Mouse (Mus musculus): Measurements from ENCODE around the gene Gm10097. TPM values are rescaled to one million over a fixed set of nuclear protein-coding genes. Genes with fewer than 3 reads are reported as not detected.

The Gm10097 gene
- not detected in 2 replicates for polyA plus RNA-seq (2012; ENCODE audit: insufficient read depth, insufficient read length, missing spikeins)

GRCm38 (mm10) chr10:5068676-5069265 lies at the start of gene Gm10097:
TSS of gene Gm10097 (plus strand) at chr10:5069192.
- no peak within 1 kb of the TSS for H3K4me3 ChIP-seq (ENCODE audit: insufficient read depth, low read length)

GRCm38 (mm10) chr10:5025906-5026305 lies 43.1 kb upstream of the Gm10097 start:
- H3K27ac ChIP-seq (ENCODE audit: insufficient read depth, low read depth, low read length): no peak overlapping the region
- TF ChIP-seq POLR2A (IDR thresholded peaks at IDR 0.05; ENCODE audit: borderline replicate concordance, low read depth, low read length) (no peak), CTCF (IDR thresholded peaks at IDR 0.05; ENCODE audit: low read depth, low read length) (no peak)
- H3K4me1 ChIP-seq (ENCODE audit: control insufficient read depth, insufficient read depth, low read length): no peaks in the 10 kb centered on the region
- H3K4me3 ChIP-seq (ENCODE audit: insufficient read depth, low read length): no peak overlapping the region

More at GRCm38 (mm10) chr10:5068676-5069265, at the start of gene Gm10097:
- Histone ChIP-seq H3K4me1 (ENCODE audit: control insufficient read depth, insufficient read depth, low read length) (peaks cover 23% of the 10 kb centered on the region), H3K27ac (ENCODE audit: insufficient read depth, low read depth, low read length) (no peak within 1 kb of the TSS)
- TF ChIP-seq POLR2A (IDR thresholded peaks at IDR 0.05; ENCODE audit: borderline replicate concordance, low read depth, low read length): no peak
- TF ChIP-seq CTCF (IDR thresholded peaks at IDR 0.05; ENCODE audit: low read depth, low read length): no peak

GRCm38 (mm10) chr10:5027208-5027607 lies 41.8 kb upstream of the Gm10097 start:
- Histone ChIP-seq H3K4me3 (ENCODE audit: insufficient read depth, low read length) (no peak overlapping the region), H3K4me1 (ENCODE audit: control insufficient read depth, insufficient read depth, low read length) (no peaks in the 10 kb centered on the region), H3K27ac (ENCODE audit: insufficient read depth, low read depth, low read length) (no peak overlapping the region)
- no peak for TF ChIP-seq POLR2A (IDR thresholded peaks at IDR 0.05; ENCODE audit: borderline replicate concordance, low read depth, low read length)
- TF ChIP-seq CTCF (IDR thresholded peaks at IDR 0.05; ENCODE audit: low read depth, low read length): no peak

GRCm38 (mm10) chr10:5028301-5028700 lies 40.7 kb upstream of the Gm10097 start:
- H3K4me1 ChIP-seq (ENCODE audit: control insufficient read depth, insufficient read depth, low read length): no peaks in the 10 kb centered on the region
- no peak for TF ChIP-seq CTCF (IDR thresholded peaks at IDR 0.05; ENCODE audit: low read depth, low read length)
- no peak for TF ChIP-seq POLR2A (IDR thresholded peaks at IDR 0.05; ENCODE audit: borderline replicate concordance, low read depth, low read length)

GRCm38 (mm10) chr10:5029161-5029560 lies 39.8 kb upstream of the Gm10097 start:
- Histone ChIP-seq H3K4me1 (ENCODE audit: control insufficient read depth, insufficient read depth, low read length) (no peaks in the 10 kb centered on the region), H3K4me3 (ENCODE audit: insufficient read depth, low read length) (no peak overlapping the region), H3K27ac (ENCODE audit: insufficient read depth, low read depth, low read length) (no peak overlapping the region)
- TF ChIP-seq CTCF (IDR thresholded peaks at IDR 0.05; ENCODE audit: low read depth, low read length): no peak
- TF ChIP-seq POLR2A (IDR thresholded peaks at IDR 0.05; ENCODE audit: borderline replicate concordance, low read depth, low read length): no peak

More at GRCm38 (mm10) chr10:5028301-5028700, 40.7 kb upstream of the Gm10097 start:
- H3K4me3 ChIP-seq (ENCODE audit: insufficient read depth, low read length): no peak overlapping the region
- H3K27ac ChIP-seq (ENCODE audit: insufficient read depth, low read depth, low read length): no peak overlapping the region

GRCm38 (mm10) chr10:5029883-5030282 lies 39.1 kb upstream of the Gm10097 start:
- TF ChIP-seq CTCF (IDR thresholded peaks at IDR 0.05; ENCODE audit: low read depth, low read length): no peak
- no peak for TF ChIP-seq POLR2A (IDR thresholded peaks at IDR 0.05; ENCODE audit: borderline replicate concordance, low read depth, low read length)
- Histone ChIP-seq H3K27ac (ENCODE audit: insufficient read depth, low read depth, low read length) (no peak overlapping the region), H3K4me3 (ENCODE audit: insufficient read depth, low read length) (no peak overlapping the region), H3K4me1 (ENCODE audit: control insufficient read depth, insufficient read depth, low read length) (no peaks in the 10 kb centered on the region)

GRCm38 (mm10) chr10:5032192-5033048 lies 36.6 kb upstream of the Gm10097 start:
- Histone ChIP-seq H3K4me1 (ENCODE audit: control insufficient read depth, insufficient read depth, low read length) (no peaks in the 10 kb centered on the region), H3K27ac (ENCODE audit: insufficient read depth, low read depth, low read length) (no peak overlapping the region), H3K4me3 (ENCODE audit: insufficient read depth, low read length) (no peak overlapping the region)
- no peak for TF ChIP-seq POLR2A (IDR thresholded peaks at IDR 0.05; ENCODE audit: borderline replicate concordance, low read depth, low read length)
- no peak for TF ChIP-seq CTCF (IDR thresholded peaks at IDR 0.05; ENCODE audit: low read depth, low read length)

- no peak overlapping the region for H3K4me3 ChIP-seq (ENCODE audit: insufficient read depth, low read length)
- TF ChIP-seq CTCF (IDR thresholded peaks at IDR 0.05; ENCODE audit: low read depth, low read length) (no peak), POLR2A (IDR thresholded peaks at IDR 0.05; ENCODE audit: borderline replicate concordance, low read depth, low read length) (no peak)
- H3K27ac ChIP-seq (ENCODE audit: insufficient read depth, low read depth, low read length): no peak overlapping the region
- H3K4me1 ChIP-seq (ENCODE audit: control insufficient read depth, insufficient read depth, low read length): peaks cover 4% of the 10 kb centered on the region
These were observed 27.7 kb upstream of the Gm10097 start for GRCm38 (mm10) chr10:5041254-5041653.

GRCm38 (mm10) chr10:5044481-5044880 lies 24.5 kb upstream of the Gm10097 start:
- H3K27ac ChIP-seq (ENCODE audit: insufficient read depth, low read depth, low read length): no peak overlapping the region
- H3K4me1 ChIP-seq (ENCODE audit: control insufficient read depth, insufficient read depth, low read length): peaks cover 4% of the 10 kb centered on the region
- no peak overlapping the region for H3K4me3 ChIP-seq (ENCODE audit: insufficient read depth, low read length)
- TF ChIP-seq POLR2A (IDR thresholded peaks at IDR 0.05; ENCODE audit: borderline replicate concordance, low read depth, low read length): no peak
- TF ChIP-seq CTCF (IDR thresholded peaks at IDR 0.05; ENCODE audit: low read depth, low read length): no peak

GRCm38 (mm10) chr10:5045213-5045612 lies 23.8 kb upstream of the Gm10097 start:
- no peak for TF ChIP-seq CTCF (IDR thresholded peaks at IDR 0.05; ENCODE audit: low read depth, low read length)
- TF ChIP-seq POLR2A (IDR thresholded peaks at IDR 0.05; ENCODE audit: borderline replicate concordance, low read depth, low read length): no peak
- no peak overlapping the region for H3K4me3 ChIP-seq (ENCODE audit: insufficient read depth, low read length)
- H3K4me1 ChIP-seq (ENCODE audit: control insufficient read depth, insufficient read depth, low read length): peaks cover 4% of the 10 kb centered on the region
- H3K27ac ChIP-seq (ENCODE audit: insufficient read depth, low read depth, low read length): no peak overlapping the region
